Mouse (Mus musculus): ENCODE data around the gene Vmn1r39.
A peak's percentile ranks its signal among the peaks of the same experiment; 100 is the strongest.
"Not testable (repeated sequence)": the region's sequence is repeated elsewhere in the genome, so short reads cannot be mapped to it uniquely, and the experiment has no call there.

Gene Vmn1r39

GRCm38 (mm10) chr6:66810509-66810908 lies at the start of gene Vmn1r39:
Vmn1r39 (minus strand) TSS chr6:66810609.
- no peak for DNase-seq (ENCODE audit: extremely low read depth, low read depth)

DNA sequence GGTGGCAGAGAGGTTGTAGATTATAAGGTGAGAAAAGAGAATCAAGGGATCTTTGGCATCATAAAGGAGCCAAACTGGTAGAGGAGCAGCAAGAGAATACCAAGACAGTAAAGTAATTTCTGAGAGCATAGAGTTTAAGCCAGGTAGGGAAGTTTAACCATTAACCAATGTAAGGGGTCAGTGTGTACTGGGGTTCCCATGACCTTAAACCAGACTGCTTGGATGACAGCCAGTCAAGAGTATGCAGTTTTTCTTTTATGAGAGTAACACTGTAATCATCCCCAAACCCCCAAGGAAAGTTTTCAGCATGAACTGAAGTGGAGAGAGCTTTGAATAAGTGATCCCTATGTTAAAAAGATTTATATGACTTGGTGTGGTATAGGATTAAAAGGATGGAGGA lies 49.0 kb upstream of the Vmn1r39 start:
- no peak for DNase-seq (ENCODE audit: extremely low read depth, low read depth)

GRCm38 (mm10) chr6:66858356-66858755 lies 47.9 kb upstream of the Vmn1r39 start:
- DNase-seq (ENCODE audit: extremely low read depth, low read depth): no peak

DNA sequence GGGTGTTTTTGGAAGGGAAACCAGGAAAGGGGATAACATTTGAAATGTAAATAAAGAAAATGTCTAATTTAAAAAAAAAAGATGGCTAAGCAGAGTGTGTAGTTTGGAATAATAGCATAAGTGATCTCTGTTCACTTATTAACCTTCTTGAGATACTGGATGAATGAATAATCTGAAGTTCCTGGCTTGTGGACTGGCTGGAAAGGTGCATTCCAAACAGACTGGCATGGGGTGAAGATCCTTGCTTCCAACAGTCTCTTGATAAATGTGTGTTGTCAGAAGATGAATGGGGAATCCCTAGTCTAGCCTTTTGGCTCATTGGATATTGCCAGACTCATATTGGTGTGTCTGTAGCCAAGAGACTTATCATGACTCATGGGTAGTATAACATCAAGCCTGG lies 45.8 kb upstream of the Vmn1r39 start:
- DNase-seq (ENCODE audit: extremely low read depth, low read depth): no peak

DNA sequence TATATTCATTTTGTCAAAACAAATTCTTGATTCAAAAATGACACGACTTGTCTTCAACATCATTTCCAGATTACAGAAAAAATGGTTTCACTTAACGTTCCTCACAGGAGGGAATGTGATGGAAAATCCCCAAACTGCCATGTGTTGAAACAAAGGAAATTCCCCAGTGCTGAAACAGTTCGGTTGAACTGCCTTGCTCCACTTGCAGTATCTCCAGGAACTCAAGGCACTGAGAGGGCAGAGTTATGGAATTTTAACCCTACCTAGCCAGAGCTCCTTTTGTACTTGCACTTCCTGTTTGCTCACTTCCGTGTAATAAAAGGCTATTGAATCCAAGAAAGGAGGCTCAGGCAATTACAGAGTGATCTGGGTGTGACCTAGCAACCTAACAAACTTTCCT lies 38.5 kb upstream of the Vmn1r39 start:
- no peak for DNase-seq (ENCODE audit: extremely low read depth, low read depth)

DNA sequence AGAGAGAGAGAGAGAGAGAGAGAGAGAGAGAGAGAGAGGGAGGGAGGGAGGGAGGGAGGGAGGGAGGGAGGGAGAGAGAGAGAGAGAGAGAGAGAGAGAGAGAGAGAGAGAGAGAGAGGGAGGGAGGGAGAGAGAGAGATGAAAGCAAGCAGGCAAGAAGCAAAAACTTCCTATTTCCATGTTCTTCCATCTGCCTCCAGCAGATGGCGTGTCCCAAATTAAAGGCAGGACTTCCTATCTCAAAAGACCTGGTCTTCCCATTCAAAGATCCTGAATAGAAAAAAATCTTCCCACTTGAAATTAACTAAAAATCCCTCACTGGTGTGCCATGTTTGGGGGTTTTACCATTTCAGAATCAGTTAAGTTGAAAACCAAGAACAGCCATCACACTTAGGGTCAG lies 30.2 kb upstream of the Vmn1r39 start:
- peak; percentile 25 for DNase-seq (ENCODE audit: extremely low read depth, low read depth)

DNA sequence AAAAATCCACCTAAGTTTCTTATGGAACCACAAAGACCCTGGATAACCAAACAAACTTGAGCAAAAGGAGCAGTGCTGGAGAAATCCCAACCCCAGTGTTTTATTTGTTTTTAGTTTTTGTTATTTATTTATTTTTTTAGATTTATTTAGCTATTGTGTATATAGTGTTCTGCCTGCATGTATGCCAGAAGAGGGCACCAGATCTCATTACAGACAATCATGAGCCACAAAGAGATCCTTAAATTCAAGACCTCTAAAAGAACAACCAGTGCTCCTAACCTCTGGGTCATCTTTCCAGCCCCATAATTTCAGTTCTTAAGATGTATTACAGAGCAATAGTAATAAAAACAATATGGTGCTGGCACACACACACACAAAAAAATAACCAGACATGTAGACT lies 26.5 kb upstream of the Vmn1r39 start:
- DNase-seq (ENCODE audit: extremely low read depth, low read depth): no peak

- DNase-seq (ENCODE audit: extremely low read depth, low read depth): no peak
Observed at GRCm38 (mm10) chr6:66806311-66806710, 4.1 kb downstream of the Vmn1r39 start.

GRCm38 (mm10) chr6:66805713-66806112 lies 4.7 kb downstream of the Vmn1r39 start:
- DNase-seq (ENCODE audit: extremely low read depth, low read depth): no peak

- DNase-seq (ENCODE audit: extremely low read depth, low read depth): not testable (repeated sequence)
Observed at GRCm38 (mm10) chr6:66782527-66782926, 27.9 kb downstream of the Vmn1r39 start, which contains the start of gene Vmn1r38. Vmn1r38 (minus strand) TSS chr6:66782627.

All from MEL-GATA-1-ER (cell line).